Mouse (Mus musculus) lung, adult 2 months (tissue): ENCODE measurements around the gene Chd1. TPM values are rescaled to one million over a fixed set of nuclear protein-coding genes. Genes with fewer than 3 reads are reported as not detected.

Experiments
- DNase-seq: peaks from one replicate; pipeline ENCODE4 v3.0.0; 2022
- H3K4me1 ChIP-seq: fragments of 200-500 bp; 2 replicates; pipeline ENCODE4 v1.6.1; 2011; ENCODE audit warnings: low read length; ENCODE audit not compliant: control insufficient read depth, insufficient read depth
- H3K4me3 ChIP-seq: fragments of 200-500 bp; replicated peaks from 2 replicates; pipeline ENCODE3; 2011; ENCODE audit warnings: low read depth, mild to moderate bottlenecking, control low read depth, low read length; ENCODE audit errors: extremely low read depth
- CTCF ChIP-seq: fragments of 200-500 bp; IDR thresholded peaks from 2 replicates; pipeline ENCODE4 v1.5.1; 2011; ENCODE audit warnings: mild to moderate bottlenecking, low read length, control low read depth; ENCODE audit not compliant: insufficient read depth
- POLR2A ChIP-seq: fragments of 200-500 bp; IDR thresholded peaks from 2 replicates; pipeline ENCODE4 v1.6.1; 2011; ENCODE audit warnings: low read depth, mild to moderate bottlenecking, control low read depth, low read length, borderline replicate concordance; ENCODE audit errors: extremely low read depth
- WGBS: fragments of 180-500 bp; shearing (Covaris S2); methylation state at CpG from one replicate; pipeline ENCODE4 v1.1.7; 2018; 5-methylcytosine and 5-hydroxymethylcytosine counted together
- polyA plus RNA-seq: library from polyadenylated mRNA; depleted of rRNA; stranded (reverse); fragments of >200 nt; gene quantifications from 2 replicates; pipeline ENCODE4 v1.2.3, GENCODE M21; 2012

The Chd1 gene
- polyA plus RNA-seq, 1 experiment: 7.9 TPM

GRCm38 (mm10) chr17:15808015-15808414 lies 103.2 kb downstream of the Chd1 start:
- H3K4me3 ChIP-seq: no peak overlapping the region
- TF ChIP-seq CTCF: no peak
- TF ChIP-seq POLR2A: no peak
- DNase-seq: no peak
- peaks cover 15% of the 10 kb centered on the region for H3K4me1 ChIP-seq
- WGBS: 35% methylated on average over 4 of the region's 4 CpGs

GRCm38 (mm10) chr17:15808468-15809374 lies 104.0 kb downstream of the Chd1 start:
- TF ChIP-seq CTCF (no peak), POLR2A (no peak)
- Histone ChIP-seq H3K4me1 (peaks cover 18% of the 10 kb centered on the region), H3K4me3 (no peak overlapping the region)
- WGBS: 17% methylated on average over 10 of the region's 10 CpGs
- no peak for DNase-seq

GRCm38 (mm10) chr17:15809949-15810348 lies 105.2 kb downstream of the Chd1 start:
- Histone ChIP-seq H3K4me1 (peaks cover 24% of the 10 kb centered on the region), H3K4me3 (no peak overlapping the region)
- WGBS: 52% methylated on average over 2 of the region's 2 CpGs
- TF ChIP-seq POLR2A (no peak), CTCF (no peak)
- DNase-seq: no peak

GRCm38 (mm10) chr17:15812136-15812778 lies 107.5 kb downstream of the Chd1 start:
- 57% methylated on average over 13 of the region's 13 CpGs for WGBS
- no peak for DNase-seq
- H3K4me1 ChIP-seq: peaks cover 31% of the 10 kb centered on the region
- no peak for TF ChIP-seq CTCF
- no peak for TF ChIP-seq POLR2A
- H3K4me3 ChIP-seq: no peak overlapping the region

- TF ChIP-seq CTCF: no peak
- no peak for TF ChIP-seq POLR2A
- WGBS: 21% methylated on average over 3 of the region's 3 CpGs
- Histone ChIP-seq H3K4me3 (no peak overlapping the region), H3K4me1 (peaks cover 28% of the 10 kb centered on the region)
- DNase-seq: no peak
These were observed 109.0 kb downstream of the Chd1 start for GRCm38 (mm10) chr17:15813658-15814212.

- WGBS: 68% methylated on average over 10 of the region's 10 CpGs
- no peak overlapping the region for H3K4me3 ChIP-seq
- TF ChIP-seq CTCF: no peak
- H3K4me1 ChIP-seq: peaks cover 30% of the 10 kb centered on the region
- no peak for DNase-seq
These were observed 110.7 kb downstream of the Chd1 start for GRCm38 (mm10) chr17:15815312-15816018.

GRCm38 (mm10) chr17:15816379-15817095 lies 111.8 kb downstream of the Chd1 start:
- H3K4me1 ChIP-seq: peaks cover 32% of the 10 kb centered on the region
- TF ChIP-seq POLR2A (no peak), CTCF (no peak)
- DNase-seq: no peak
- no peak overlapping the region for H3K4me3 ChIP-seq
- WGBS: 57% methylated on average over 11 of the region's 11 CpGs

- Histone ChIP-seq H3K4me3 (no peak overlapping the region), H3K4me1 (peaks cover 32% of the 10 kb centered on the region)
- no peak for TF ChIP-seq POLR2A
- TF ChIP-seq CTCF: no peak
- WGBS: 57% methylated on average over 5 of the region's 5 CpGs
- DNase-seq: no peak
These were observed 112.3 kb downstream of the Chd1 start for GRCm38 (mm10) chr17:15817096-15817450.

DNA sequence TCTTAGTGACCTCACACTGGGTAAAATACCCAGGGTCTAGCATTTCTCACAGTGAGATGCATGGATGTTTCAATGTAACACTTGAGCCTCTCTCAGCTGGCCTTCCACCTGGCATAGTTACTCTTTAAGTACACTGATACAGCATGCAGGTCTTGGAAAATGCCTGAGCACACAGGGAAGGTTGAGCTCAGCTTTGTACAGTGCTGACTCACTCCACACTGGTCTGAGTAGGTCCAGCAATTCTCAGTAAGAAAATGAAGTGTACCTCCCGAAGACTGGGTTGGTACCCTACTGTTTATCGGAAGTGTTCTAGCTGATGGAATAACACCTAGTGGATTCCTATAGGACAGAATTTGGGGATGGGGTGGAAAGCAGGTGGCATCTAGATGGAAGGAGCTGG lies 112.9 kb downstream of the Chd1 start:
- H3K4me1 ChIP-seq: peaks cover 32% of the 10 kb centered on the region
- no peak for DNase-seq
- 78% methylated on average over 2 of the region's 2 CpGs for WGBS
- TF ChIP-seq CTCF (no peak), POLR2A (no peak)
- H3K4me3 ChIP-seq: no peak overlapping the region
